Mouse (Mus musculus): Measurements from ENCODE around the gene Elmo1. TPM values are rescaled to one million over a fixed set of nuclear protein-coding genes. Genes with fewer than 3 reads are reported as not detected.
A peak's percentile ranks its signal among the peaks of the same experiment; 100 is the strongest.

Elmo1 gene
- polyA plus RNA-seq, 1 experiment: not detected

- Histone ChIP-seq H3K4me3 (ENCODE audit: insufficient read depth, low read depth, low read length) (no peak overlapping the region), H3K27ac (ENCODE audit: insufficient read depth, low read depth, low read length) (no peak overlapping the region), H3K4me1 (ENCODE audit: control insufficient read depth, insufficient read depth, low read length) (peaks cover 8% of the 10 kb centered on the region)
- TF ChIP-seq POLR2A (IDR thresholded peaks at IDR 0.05; ENCODE audit: insufficient read depth, low read depth, low read length) (no peak), CTCF (IDR thresholded peaks at IDR 0.05; ENCODE audit: insufficient read depth, low read depth, low read length) (no peak)
- 42% methylated on average over 8 of the region's 8 CpGs for WGBS
These were observed 399.5 kb downstream of the Elmo1 start for GRCm38 (mm10) chr13:20489698-20490417.

- no peak overlapping the region for H3K27ac ChIP-seq (ENCODE audit: insufficient read depth, low read depth, low read length)
- TF ChIP-seq CTCF (IDR thresholded peaks at IDR 0.05; ENCODE audit: insufficient read depth, low read depth, low read length) (no peak), POLR2A (IDR thresholded peaks at IDR 0.05; ENCODE audit: insufficient read depth, low read depth, low read length) (no peak)
- no peak overlapping the region for H3K4me3 ChIP-seq (ENCODE audit: insufficient read depth, low read depth, low read length)
- 71% methylated on average over 5 of the region's 5 CpGs for WGBS
- H3K4me1 ChIP-seq (ENCODE audit: control insufficient read depth, insufficient read depth, low read length): peaks cover 8% of the 10 kb centered on the region
These were observed 400.6 kb downstream of the Elmo1 start for GRCm38 (mm10) chr13:20490860-20491594.

GRCm38 (mm10) chr13:20491666-20492065 is 401.3 kb downstream of the Elmo1 start:
- no peak for TF ChIP-seq CTCF (IDR thresholded peaks at IDR 0.05; ENCODE audit: insufficient read depth, low read depth, low read length)
- no peak for TF ChIP-seq POLR2A (IDR thresholded peaks at IDR 0.05; ENCODE audit: insufficient read depth, low read depth, low read length)
- Histone ChIP-seq H3K4me1 (ENCODE audit: control insufficient read depth, insufficient read depth, low read length) (peaks cover 8% of the 10 kb centered on the region), H3K4me3 (ENCODE audit: insufficient read depth, low read depth, low read length) (no peak overlapping the region), H3K27ac (ENCODE audit: insufficient read depth, low read depth, low read length) (no peak overlapping the region)
- whole genome bisulfite sequencing: 82% methylated on average over 3 of the region's 3 CpGs

GRCm38 (mm10) chr13:20494047-20494739 is 403.8 kb downstream of the Elmo1 start:
- 0 out of 2 replicates have a peak overlapping the region, but pooled peaks have one; percentile 33 for H3K27ac ChIP-seq (ENCODE audit: insufficient read depth, low read depth, low read length)
- H3K4me3 ChIP-seq (ENCODE audit: insufficient read depth, low read depth, low read length): no peak overlapping the region
- peaks cover 6% of the 10 kb centered on the region for H3K4me1 ChIP-seq (ENCODE audit: control insufficient read depth, insufficient read depth, low read length)
- no peak for TF ChIP-seq CTCF (IDR thresholded peaks at IDR 0.05; ENCODE audit: insufficient read depth, low read depth, low read length)
- no peak for TF ChIP-seq POLR2A (IDR thresholded peaks at IDR 0.05; ENCODE audit: insufficient read depth, low read depth, low read length)
- 51% methylated on average over 6 of the region's 6 CpGs for WGBS

- Histone ChIP-seq H3K27ac (ENCODE audit: insufficient read depth, low read depth, low read length) (no peak overlapping the region), H3K4me3 (ENCODE audit: insufficient read depth, low read depth, low read length) (no peak overlapping the region), H3K4me1 (ENCODE audit: control insufficient read depth, insufficient read depth, low read length) (peaks cover 6% of the 10 kb centered on the region; the same call in 1 of the 2 replicates)
- TF ChIP-seq CTCF (IDR thresholded peaks at IDR 0.05; ENCODE audit: insufficient read depth, low read depth, low read length): no peak
- TF ChIP-seq POLR2A (IDR thresholded peaks at IDR 0.05; ENCODE audit: insufficient read depth, low read depth, low read length): no peak
These were observed 411.5 kb downstream of the Elmo1 start for GRCm38 (mm10) chr13:20501923-20502322.

DNA sequence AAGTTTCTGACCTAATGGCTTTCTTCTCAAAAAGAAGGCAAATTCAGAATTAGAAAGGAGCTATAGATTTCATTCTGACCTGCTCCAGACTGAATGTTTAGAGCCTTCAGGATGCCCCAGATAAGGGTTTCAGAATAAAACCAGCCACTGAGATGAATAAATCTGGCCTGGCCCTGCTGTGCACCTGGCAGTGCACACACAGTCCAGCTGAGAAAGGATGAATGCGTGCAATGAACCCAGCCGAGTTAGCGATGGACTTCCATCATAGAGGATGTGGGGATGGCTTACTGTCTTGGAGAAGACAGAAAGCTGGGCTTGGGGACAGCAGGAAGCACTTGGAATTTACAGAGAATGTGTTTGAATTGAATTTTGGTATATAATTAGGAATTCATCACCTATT is 413.0 kb downstream of the Elmo1 start:
- Histone ChIP-seq H3K27ac (ENCODE audit: insufficient read depth, low read depth, low read length) (no peak overlapping the region), H3K4me3 (ENCODE audit: insufficient read depth, low read depth, low read length) (no peak overlapping the region), H3K4me1 (ENCODE audit: control insufficient read depth, insufficient read depth, low read length) (peaks cover 11% of the 10 kb centered on the region)
- TF ChIP-seq POLR2A (IDR thresholded peaks at IDR 0.05; ENCODE audit: insufficient read depth, low read depth, low read length) (no peak), CTCF (IDR thresholded peaks at IDR 0.05; ENCODE audit: insufficient read depth, low read depth, low read length) (no peak)
- 61% methylated on average over 3 of the region's 3 CpGs for WGBS

- 50% methylated on average over 10 of the region's 10 CpGs for WGBS
- peaks cover 12% of the 10 kb centered on the region for H3K4me1 ChIP-seq (ENCODE audit: control insufficient read depth, insufficient read depth, low read length)
- H3K27ac ChIP-seq (ENCODE audit: insufficient read depth, low read depth, low read length): no peak overlapping the region
- no peak for TF ChIP-seq POLR2A (IDR thresholded peaks at IDR 0.05; ENCODE audit: insufficient read depth, low read depth, low read length)
- no peak for TF ChIP-seq CTCF (IDR thresholded peaks at IDR 0.05; ENCODE audit: insufficient read depth, low read depth, low read length)
- no peak overlapping the region for H3K4me3 ChIP-seq (ENCODE audit: insufficient read depth, low read depth, low read length)
These were observed 417.2 kb downstream of the Elmo1 start for GRCm38 (mm10) chr13:20507381-20508129.

GRCm38 (mm10) chr13:20511026-20511425 is 420.6 kb downstream of the Elmo1 start:
- Histone ChIP-seq H3K4me1 (ENCODE audit: control insufficient read depth, insufficient read depth, low read length) (peaks cover 11% of the 10 kb centered on the region), H3K27ac (ENCODE audit: insufficient read depth, low read depth, low read length) (no peak overlapping the region), H3K4me3 (ENCODE audit: insufficient read depth, low read depth, low read length) (no peak overlapping the region)
- WGBS: 92% methylated on average over 4 of the region's 4 CpGs
- TF ChIP-seq POLR2A (IDR thresholded peaks at IDR 0.05; ENCODE audit: insufficient read depth, low read depth, low read length): no peak
- TF ChIP-seq CTCF (IDR thresholded peaks at IDR 0.05; ENCODE audit: insufficient read depth, low read depth, low read length): no peak

All from olfactory bulb, adult 2 months (tissue).